Mouse (Mus musculus) E14TG2a.4 (cell line): ENCODE data around the gene Ipmk.

ENCODE experiments used
- H3K27me3 ChIP-seq: 2 replicates; pipeline ENCODE4 v1.6.1; 2014; ENCODE audit warnings: low read length, control low read depth; ENCODE audit not compliant: insufficient read depth
- H3K36me3 ChIP-seq: 2 replicates; pipeline ENCODE4 v1.6.1; 2014; ENCODE audit warnings: low read length, control low read depth; ENCODE audit not compliant: insufficient read depth
- H3K4me1 ChIP-seq: replicated peaks from 2 replicates; pipeline ENCODE4 v1.6.1; 2014; ENCODE audit warnings: low read depth, low read length, control low read depth
- H3K4me3 ChIP-seq: replicated peaks from 2 replicates; pipeline ENCODE4 v1.5.1; 2014; ENCODE audit warnings: mild to moderate bottlenecking, low read length
- H3K9me3 ChIP-seq: 2 replicates; pipeline ENCODE4 v1.6.1; 2014; ENCODE audit warnings: low read length, control low read depth
- CTCF ChIP-seq: conservative IDR thresholded peaks from 2 replicates; pipeline ENCODE4 v1.5.1; 2014; ENCODE audit warnings: low read length
- NANOG ChIP-seq: IDR thresholded peaks from 2 replicates; pipeline ENCODE4 v1.6.1; 2014; ENCODE audit warnings: borderline replicate concordance, low read length, mixed read lengths
- POU5F1 ChIP-seq: IDR thresholded peaks from 2 replicates; pipeline ENCODE4 v1.6.1; 2014; ENCODE audit warnings: low read length, borderline replicate concordance

Gene Ipmk

DNA sequence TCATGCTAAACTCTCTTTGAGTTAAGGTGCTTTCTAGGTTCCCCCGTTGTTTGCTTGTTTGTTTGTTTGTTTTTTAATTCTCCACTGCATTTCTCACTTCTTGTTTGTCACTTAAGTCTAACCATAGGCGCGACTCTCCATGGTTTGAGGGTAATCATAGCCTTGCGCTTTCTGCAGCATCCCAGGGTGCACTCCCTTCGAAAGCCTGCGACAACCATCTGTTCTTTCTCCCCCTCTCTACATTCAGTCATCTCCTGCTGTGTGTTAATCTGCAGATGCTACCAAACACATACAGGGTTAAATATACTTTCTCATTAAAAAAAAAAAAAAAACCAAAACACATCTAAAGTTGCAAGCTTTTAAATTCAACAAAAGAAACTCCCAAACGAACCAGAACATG lies 31.1 kb upstream of the Ipmk start:
- TF ChIP-seq POU5F1 (no peak), NANOG (no peak), CTCF (no peak)
- Histone ChIP-seq H3K4me3 (no peak overlapping the region), H3K27me3 (peaks cover 78% of the 10 kb centered on the region), H3K4me1 (peaks cover 11% of the 10 kb centered on the region; the same call in 1 of the 2 replicates), H3K36me3 (no peaks in the 10 kb centered on the region), H3K9me3 (no peaks in the 10 kb centered on the region)

DNA sequence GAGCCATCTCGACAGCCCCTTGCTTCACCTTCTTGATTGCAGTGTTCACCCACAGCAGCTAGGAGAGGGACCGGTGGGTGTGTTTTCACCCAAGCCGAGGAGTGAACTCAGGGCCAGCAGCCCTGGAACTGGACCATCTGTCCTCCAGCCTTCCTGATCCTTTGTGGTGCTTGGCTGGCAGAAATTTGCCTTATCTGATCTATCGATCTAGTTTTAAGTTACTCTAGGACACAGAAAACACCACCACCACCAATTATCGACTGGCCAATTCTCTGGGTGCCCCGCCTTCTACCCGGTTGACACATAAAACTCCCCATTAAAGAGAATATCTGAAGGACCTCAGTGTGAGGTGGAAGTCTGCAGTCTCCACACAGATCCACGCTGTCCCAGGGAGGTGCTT lies 23.9 kb upstream of the Ipmk start:
- Histone ChIP-seq H3K4me3 (no peak overlapping the region), H3K36me3 (peaks cover 11% of the 10 kb centered on the region), H3K4me1 (peaks cover 36% of the 10 kb centered on the region), H3K9me3 (no peaks in the 10 kb centered on the region), H3K27me3 (peaks cover 39% of the 10 kb centered on the region)
- TF ChIP-seq CTCF: no peak
- TF ChIP-seq POU5F1: no peak
- no peak for TF ChIP-seq NANOG

DNA sequence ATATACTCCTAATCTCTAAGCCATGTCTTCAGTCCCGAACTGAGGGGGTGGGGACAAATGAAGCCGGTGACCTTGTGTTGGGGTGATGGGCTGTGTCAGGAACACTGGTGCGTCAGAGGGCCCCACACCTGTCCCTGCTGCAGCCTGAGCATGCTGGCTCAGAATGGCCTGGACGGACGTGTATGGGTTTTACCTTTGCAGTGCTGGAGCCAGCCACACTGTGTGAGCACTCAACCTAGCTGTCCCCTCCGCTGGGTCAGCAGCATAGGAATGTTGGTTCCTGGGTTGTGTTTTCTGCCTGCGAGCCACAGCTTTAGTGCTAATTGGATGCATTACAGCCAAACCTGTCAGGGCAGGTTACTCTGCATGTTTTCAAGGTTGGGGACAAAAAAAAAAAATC lies 21.4 kb upstream of the Ipmk start:
- Histone ChIP-seq H3K4me3 (no peak overlapping the region), H3K27me3 (peaks cover 17% of the 10 kb centered on the region), H3K36me3 (peaks cover 36% of the 10 kb centered on the region), H3K9me3 (no peaks in the 10 kb centered on the region), H3K4me1 (peaks cover 41% of the 10 kb centered on the region)
- TF ChIP-seq CTCF (no peak), POU5F1 (no peak), NANOG (no peak)

DNA sequence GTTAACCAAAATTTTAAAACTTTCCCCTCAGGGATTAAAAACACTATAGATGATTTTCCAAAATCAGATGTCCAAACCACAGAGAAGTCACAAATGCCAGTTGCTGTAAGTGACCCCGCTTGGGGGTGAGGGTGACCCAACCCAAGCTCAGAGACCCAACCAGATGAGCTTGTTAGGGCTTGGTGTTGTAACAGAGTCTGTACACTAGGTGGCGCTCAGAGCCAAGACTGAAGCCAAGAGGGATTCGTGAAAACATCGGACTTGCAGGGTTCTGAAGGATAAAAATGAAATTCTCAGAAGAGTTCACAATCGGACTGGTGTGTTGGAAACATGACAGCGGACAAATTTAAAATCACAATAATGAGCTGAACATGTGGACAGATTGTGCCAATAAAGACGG lies 20.8 kb upstream of the Ipmk start:
- TF ChIP-seq POU5F1 (no peak), NANOG (no peak), CTCF (peak; percentile 96)
- Histone ChIP-seq H3K4me3 (no peak overlapping the region), H3K27me3 (peaks cover 11% of the 10 kb centered on the region), H3K4me1 (peaks cover 36% of the 10 kb centered on the region), H3K36me3 (peaks cover 41% of the 10 kb centered on the region), H3K9me3 (no peaks in the 10 kb centered on the region)

DNA sequence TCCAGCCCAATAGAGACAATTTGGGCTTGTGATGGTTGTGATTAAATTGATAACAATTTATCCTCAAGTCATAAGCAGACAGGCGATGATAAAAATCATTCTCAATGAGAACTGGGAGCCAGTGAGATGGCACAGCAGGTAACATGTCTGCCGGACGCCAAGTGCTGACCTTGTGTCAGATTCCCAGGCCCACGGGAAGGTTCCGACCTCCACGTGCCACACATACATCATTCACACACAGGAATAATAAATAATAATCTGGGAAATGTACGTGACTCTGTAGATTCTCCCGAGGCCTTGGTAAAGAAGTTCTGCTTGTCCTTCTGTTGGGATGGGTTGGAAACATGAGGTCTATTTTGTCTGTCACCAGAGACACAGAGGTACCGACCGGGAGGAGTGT lies 20.2 kb upstream of the Ipmk start:
- no peak for TF ChIP-seq POU5F1
- no peak for TF ChIP-seq CTCF
- no peak for TF ChIP-seq NANOG
- Histone ChIP-seq H3K4me1 (peaks cover 37% of the 10 kb centered on the region), H3K4me3 (no peak overlapping the region), H3K27me3 (peaks cover 9% of the 10 kb centered on the region), H3K9me3 (no peaks in the 10 kb centered on the region), H3K36me3 (peaks cover 47% of the 10 kb centered on the region)

DNA sequence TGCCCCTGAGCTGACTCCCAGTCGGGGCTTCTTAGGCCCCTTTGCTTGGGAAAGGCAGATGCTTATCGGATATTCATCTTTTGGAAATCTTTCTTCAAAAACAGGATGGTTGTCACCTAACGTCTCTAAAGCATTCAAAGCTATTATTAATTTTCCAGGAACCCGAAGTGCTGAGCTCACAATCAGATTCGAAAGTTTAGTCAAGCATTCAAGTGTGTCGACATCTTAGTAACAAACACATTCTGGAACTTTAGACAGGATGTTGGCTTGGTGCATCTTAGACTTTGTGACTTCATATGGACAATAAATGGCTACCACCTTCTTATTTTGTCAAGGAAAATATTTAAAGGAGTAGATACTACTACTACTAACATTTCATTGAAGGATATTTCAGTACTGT lies 19.2 kb upstream of the Ipmk start:
- H3K27me3 ChIP-seq: peaks cover 8% of the 10 kb centered on the region
- H3K4me1 ChIP-seq: peaks cover 46% of the 10 kb centered on the region
- peaks cover 56% of the 10 kb centered on the region for H3K36me3 ChIP-seq
- H3K4me3 ChIP-seq: no peak overlapping the region
- TF ChIP-seq CTCF (no peak), POU5F1 (no peak)
- H3K9me3 ChIP-seq: no peaks in the 10 kb centered on the region

DNA sequence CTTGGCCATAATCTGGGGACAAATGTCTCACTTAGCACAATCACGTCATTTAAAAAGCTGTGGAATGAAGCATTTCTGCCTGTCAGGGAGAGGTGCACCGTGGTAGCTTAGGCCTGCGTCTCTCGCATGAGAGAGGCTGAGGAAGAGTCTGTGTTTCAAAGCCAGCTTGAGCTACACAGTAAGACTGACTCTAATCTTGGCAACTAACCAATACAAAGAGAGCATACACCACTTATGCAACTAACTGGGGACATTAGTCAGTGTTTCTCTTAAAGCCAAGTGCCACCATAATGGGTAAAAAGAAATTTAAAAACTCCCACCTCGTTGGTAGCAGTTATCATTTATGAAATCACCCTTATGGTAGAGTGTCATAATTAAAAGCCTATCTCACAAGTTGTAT lies 18.7 kb upstream of the Ipmk start:
- no peak overlapping the region for H3K4me3 ChIP-seq

DNA sequence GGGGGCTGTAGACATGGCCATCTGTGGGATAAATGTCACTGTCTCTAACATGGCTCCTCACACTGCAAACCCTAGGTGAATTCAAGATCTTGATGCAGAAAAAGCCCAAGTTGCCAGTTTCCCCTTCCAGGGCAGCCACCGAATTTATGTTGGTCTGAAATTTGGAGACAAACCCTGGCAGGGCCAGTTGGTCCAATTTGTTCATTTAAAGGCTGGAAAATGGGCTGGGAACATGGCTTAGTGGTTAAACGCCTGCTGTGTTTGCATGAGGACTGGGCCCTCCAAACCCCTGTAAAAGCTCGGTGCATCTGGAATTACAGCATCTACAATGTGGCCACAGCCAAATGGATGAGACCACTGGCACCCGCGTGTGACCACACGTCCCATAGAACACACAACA lies 18.3 kb upstream of the Ipmk start:
- H3K4me3 ChIP-seq: no peak overlapping the region
- H3K9me3 ChIP-seq: no peaks in the 10 kb centered on the region
- H3K4me1 ChIP-seq: peaks cover 55% of the 10 kb centered on the region
- H3K27me3 ChIP-seq: peaks cover 8% of the 10 kb centered on the region
- H3K36me3 ChIP-seq: peaks cover 65% of the 10 kb centered on the region
- TF ChIP-seq POU5F1 (no peak), CTCF (no peak), NANOG (no peak)

More for the DNA sequence above, 18.7 kb upstream of the Ipmk start:
- Histone ChIP-seq H3K4me1 (peaks cover 51% of the 10 kb centered on the region), H3K9me3 (no peaks in the 10 kb centered on the region), H3K36me3 (peaks cover 61% of the 10 kb centered on the region), H3K27me3 (peaks cover 8% of the 10 kb centered on the region)
- TF ChIP-seq POU5F1 (no peak), NANOG (no peak), CTCF (no peak)

DNA sequence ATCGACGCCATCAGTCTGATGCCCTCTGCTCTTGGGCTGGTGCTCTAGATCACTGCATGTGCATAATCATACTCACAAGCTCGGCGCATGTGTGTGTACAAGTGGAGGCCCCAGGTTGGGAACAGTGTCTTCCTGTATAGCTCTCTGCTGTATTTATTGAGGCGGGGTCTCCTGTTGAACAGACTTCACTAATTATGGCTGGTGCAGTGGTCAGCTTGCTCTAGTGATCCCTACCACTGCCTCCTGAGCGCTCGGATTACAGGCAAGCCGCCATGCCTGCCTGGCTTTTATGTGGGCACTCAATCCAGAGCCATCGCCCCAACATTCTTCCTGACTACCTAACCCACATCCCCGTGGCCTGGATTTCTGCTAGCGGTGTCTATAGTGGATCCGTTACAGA lies 17.5 kb upstream of the Ipmk start:
- peaks cover 54% of the 10 kb centered on the region for H3K4me1 ChIP-seq

More for the DNA sequence above, 17.5 kb upstream of the Ipmk start:
- no peak overlapping the region for H3K4me3 ChIP-seq
- H3K9me3 ChIP-seq: no peaks in the 10 kb centered on the region
- H3K27me3 ChIP-seq: peaks cover 7% of the 10 kb centered on the region
- TF ChIP-seq NANOG (no peak), POU5F1 (no peak), CTCF (no peak)
- peaks cover 73% of the 10 kb centered on the region for H3K36me3 ChIP-seq
